Mouse (Mus musculus) adrenal gland, adult (tissue): Measurements from ENCODE around the gene Idh2.
A peak's percentile ranks its signal among the peaks of the same experiment; 100 is the strongest.

Experiments used
- DNase-seq, 2 experiments: peaks; one replicate each; pipeline ENCODE4 v3.0.0; 2022 to 2023; ENCODE audit warnings: low spot score in 1 of 2; ENCODE audit not compliant: inconsistent age in 2 of 2

Idh2 gene

GRCm38 (mm10) chr7:80088191-80088590 is 27.0 kb downstream of the Idh2 start:
- no peak for DNase-seq

- no peak for DNase-seq
Observed at GRCm38 (mm10) chr7:80085970-80086715, 29.0 kb downstream of the Idh2 start.

GRCm38 (mm10) chr7:80084484-80084931 is 30.7 kb downstream of the Idh2 start:
- peak; percentile 58 to 84 for DNase-seq

GRCm38 (mm10) chr7:80081586-80082554 is 33.3 kb downstream of the Idh2 start:
- no peak for DNase-seq

GRCm38 (mm10) chr7:80078792-80079301 is 36.3 kb downstream of the Idh2 start:
- DNase-seq = peak; percentile 89 to 94

GRCm38 (mm10) chr7:80077801-80078200 is 37.4 kb downstream of the Idh2 start:
- no peak for DNase-seq

- DNase-seq = no peak
Observed at GRCm38 (mm10) chr7:80076961-80077716, 38.1 kb downstream of the Idh2 start.

GRCm38 (mm10) chr7:80075946-80076583 is 39.1 kb downstream of the Idh2 start:
- DNase-seq = no peak

GRCm38 (mm10) chr7:80074921-80075441 is 40.2 kb downstream of the Idh2 start:
- DNase-seq = peak in 1 of 2 experiments; percentile 55

- no peak for DNase-seq
Observed at GRCm38 (mm10) chr7:80073506-80073905, 41.7 kb downstream of the Idh2 start.

- DNase-seq = no peak
Observed at GRCm38 (mm10) chr7:80072297-80072696, 42.9 kb downstream of the Idh2 start.

- DNase-seq = no peak
Observed at GRCm38 (mm10) chr7:80071209-80071608, 44.0 kb downstream of the Idh2 start.

- peak; percentile 78 to 89 for DNase-seq
Observed at GRCm38 (mm10) chr7:80069615-80070327, 45.4 kb downstream of the Idh2 start.

GRCm38 (mm10) chr7:80068341-80068740 is 46.9 kb downstream of the Idh2 start:
- DNase-seq = no peak

- no peak for DNase-seq
Observed at GRCm38 (mm10) chr7:80066675-80067455, 48.3 kb downstream of the Idh2 start.

GRCm38 (mm10) chr7:80065250-80065649 is 49.9 kb downstream of the Idh2 start:
- no peak for DNase-seq

- DNase-seq = no peak
Observed at GRCm38 (mm10) chr7:80063902-80064736, 51.1 kb downstream of the Idh2 start.

GRCm38 (mm10) chr7:80063244-80063643 is 51.9 kb downstream of the Idh2 start:
- no peak for DNase-seq
